Mouse (Mus musculus) limb, embryonic 15.5 days (tissue): ENCODE measurements around the gene Ctse. TPM values are rescaled to one million over a fixed set of nuclear protein-coding genes. Genes with fewer than 3 reads are reported as not detected.
A peak's percentile ranks its signal among the peaks of the same experiment; 100 is the strongest.

Experiments
- ATAC-seq: fragments of 200-750 bp; cut with Nextera tagmentation; 2 replicates; pipeline ENCODE4 v1.8.0; 2017; ENCODE audit warnings: low read depth, moderate TSS enrichment; ENCODE audit not compliant: insufficient number of reproducible peaks, low FRiP score, low TSS enrichment
- H3K27ac ChIP-seq: fragments of 300-500 bp; sonication (generic); 2 replicates; pipeline ENCODE4 v1.5.1; 2015; ENCODE audit warnings: moderate library complexity, mild to moderate bottlenecking, inconsistent platforms
- H3K27me3 ChIP-seq: fragments of 300-500 bp; sonication (generic); 2 replicates; pipeline ENCODE4 v1.6.1; 2015; ENCODE audit warnings: inconsistent platforms
- H3K36me3 ChIP-seq: fragments of 300-500 bp; sonication (generic); 2 replicates; pipeline ENCODE4 v1.6.1; 2015; ENCODE audit warnings: inconsistent platforms
- H3K4me1 ChIP-seq: fragments of 300-500 bp; sonication (generic); 2 replicates; pipeline ENCODE4 v1.6.1; 2015; ENCODE audit warnings: inconsistent platforms
- H3K4me2 ChIP-seq: fragments of 300-500 bp; sonication (generic); 2 replicates; pipeline ENCODE4 v1.6.1; 2015; ENCODE audit warnings: mild to moderate bottlenecking, inconsistent platforms
- H3K4me3 ChIP-seq: fragments of 300-500 bp; sonication (generic); 2 replicates; pipeline ENCODE4 v1.5.1; 2015; ENCODE audit warnings: mild to moderate bottlenecking, inconsistent platforms
- H3K9ac ChIP-seq: fragments of 300-500 bp; sonication (generic); 2 replicates; pipeline ENCODE4 v1.6.1; 2015; ENCODE audit warnings: inconsistent platforms
- H3K9me3 ChIP-seq: fragments of 300-500 bp; sonication (generic); 2 replicates; pipeline ENCODE4 v1.6.1; 2016; ENCODE audit warnings: inconsistent platforms
- WGBS: fragments of 180-500 bp; shearing (Covaris S2); methylation state at CpG from one replicate; pipeline ENCODE4 v1.1.7; 2015; 5-methylcytosine and 5-hydroxymethylcytosine counted together
- polyA plus RNA-seq: library from polyadenylated mRNA; unstranded; fragments of >200 nt; fragmentation: Nextera tagmentation; extraction: Ambion mirVana; gene quantifications from 2 replicates; pipeline ENCODE4 v1.2.1, GENCODE M21; 2015

Ctse gene
- polyA plus RNA-seq, 1 experiment from 2014 or later = 0.42 TPM

DNA sequence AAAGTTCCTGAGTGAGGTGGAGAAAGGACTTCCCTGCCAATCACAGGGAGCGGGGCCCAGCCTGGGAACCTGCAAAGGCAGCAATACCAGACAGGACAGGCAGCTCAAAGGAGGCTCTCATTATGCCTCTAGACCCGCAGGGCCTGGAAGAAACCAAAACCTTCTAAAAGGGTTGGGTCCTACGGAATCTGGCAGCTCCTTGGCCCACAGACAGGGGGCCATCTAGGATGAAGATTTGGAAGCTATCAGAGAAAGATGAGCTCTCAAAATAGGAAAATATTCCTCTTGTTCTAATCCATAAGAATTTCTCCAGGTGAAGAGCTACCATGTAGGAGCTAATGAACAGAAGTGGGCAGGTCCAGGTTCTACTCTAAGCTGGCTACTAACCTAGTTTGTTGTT lies 50.9 kb downstream of the Ctse start:
- H3K9ac ChIP-seq = no peak overlapping the region
- WGBS = 61% methylated on average over 3 of the region's 3 CpGs
- peak overlapping the region; percentile 65; the same call in 1 of the 2 replicates for H3K27ac ChIP-seq
- H3K4me3 ChIP-seq = no peak overlapping the region
- no peaks in the 10 kb centered on the region for H3K27me3 ChIP-seq
- peaks cover 15% of the 10 kb centered on the region for H3K4me1 ChIP-seq
- H3K36me3 ChIP-seq = no peaks in the 10 kb centered on the region
- no peak for ATAC-seq
- peak overlapping the region; percentile 27; the same call in 1 of the 2 replicates for H3K4me2 ChIP-seq
- H3K9me3 ChIP-seq = no peaks in the 10 kb centered on the region

- no peak overlapping the region for H3K4me2 ChIP-seq
Observed at GRCm38 (mm10) chr1:131689899-131690298, 51.8 kb downstream of the Ctse start.

GRCm38 (mm10) chr1:131690435-131690834 lies 52.3 kb downstream of the Ctse start:
- ATAC-seq = peak; percentile 78
- WGBS = 37% methylated on average over 3 of the region's 3 CpGs
- no peak overlapping the region for H3K4me3 ChIP-seq
- H3K9me3 ChIP-seq = no peaks in the 10 kb centered on the region
- H3K4me1 ChIP-seq = peaks cover 15% of the 10 kb centered on the region
- H3K36me3 ChIP-seq = no peaks in the 10 kb centered on the region
- no peak overlapping the region for H3K4me2 ChIP-seq
- H3K27ac ChIP-seq = peak overlapping the region; percentile 74
- H3K9ac ChIP-seq = no peak overlapping the region
- no peaks in the 10 kb centered on the region for H3K27me3 ChIP-seq

More at GRCm38 (mm10) chr1:131689899-131690298, 51.8 kb downstream of the Ctse start:
- Histone ChIP-seq H3K36me3 (no peaks in the 10 kb centered on the region), H3K9ac (no peak overlapping the region), H3K4me3 (no peak overlapping the region), H3K9me3 (no peaks in the 10 kb centered on the region), H3K4me1 (peaks cover 15% of the 10 kb centered on the region), H3K27me3 (no peaks in the 10 kb centered on the region), H3K27ac (peak overlapping the region; percentile 74)
- no peak for ATAC-seq
- WGBS = 65% methylated on average over 5 of the region's 5 CpGs

DNA sequence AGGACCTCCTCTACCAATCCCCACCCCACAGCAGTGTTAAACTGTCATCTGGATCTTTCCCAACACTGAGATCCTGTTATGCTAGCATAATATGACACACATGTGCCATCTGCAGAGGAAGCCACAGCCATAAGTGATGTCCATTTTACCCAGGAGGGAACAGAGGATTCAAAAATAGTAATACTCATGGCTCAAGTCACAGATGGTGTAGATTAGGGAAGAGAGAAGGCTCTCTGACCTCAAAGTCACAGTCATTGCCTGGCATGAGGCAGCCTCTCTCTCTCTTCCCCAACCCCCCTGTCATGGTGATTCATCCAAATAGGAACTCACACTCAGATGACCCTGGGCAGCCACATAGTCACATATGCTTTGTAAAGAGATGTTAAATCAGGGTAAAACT lies 53.2 kb downstream of the Ctse start:
- no peak for ATAC-seq
- Histone ChIP-seq H3K4me1 (peaks cover 15% of the 10 kb centered on the region), H3K27ac (no peak overlapping the region; the same call in 1 of the 2 replicates), H3K27me3 (no peaks in the 10 kb centered on the region), H3K9ac (no peak overlapping the region), H3K9me3 (no peaks in the 10 kb centered on the region), H3K36me3 (no peaks in the 10 kb centered on the region), H3K4me3 (no peak overlapping the region), H3K4me2 (no peak overlapping the region)

DNA sequence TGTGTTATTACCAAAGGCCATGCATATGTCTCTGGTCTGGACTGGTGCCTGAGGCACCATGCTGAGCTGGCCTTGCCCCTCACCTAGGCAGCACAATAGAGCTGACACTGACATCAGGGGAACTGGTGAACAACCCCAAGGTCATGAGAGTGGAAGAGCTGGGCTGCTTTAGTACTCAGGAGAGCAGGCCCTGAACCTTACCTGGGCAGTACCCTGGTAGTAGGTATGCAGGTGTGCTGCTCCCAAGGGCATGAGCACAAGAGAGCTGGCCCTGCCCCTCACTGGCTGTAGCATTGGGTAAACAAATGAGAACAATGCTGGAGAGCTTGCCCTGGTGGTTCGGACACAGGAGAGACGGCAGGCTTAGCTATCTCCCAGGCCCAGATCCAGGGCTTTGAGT lies 57.2 kb downstream of the Ctse start:
- Histone ChIP-seq H3K36me3 (no peaks in the 10 kb centered on the region), H3K9me3 (no peaks in the 10 kb centered on the region), H3K4me2 (no peak overlapping the region), H3K9ac (no peak overlapping the region), H3K27ac (no peak overlapping the region), H3K27me3 (no peaks in the 10 kb centered on the region), H3K4me1 (peaks cover 8% of the 10 kb centered on the region), H3K4me3 (no peak overlapping the region)
- no peak for ATAC-seq
- WGBS = 90% methylated on average over 2 of the region's 2 CpGs

DNA sequence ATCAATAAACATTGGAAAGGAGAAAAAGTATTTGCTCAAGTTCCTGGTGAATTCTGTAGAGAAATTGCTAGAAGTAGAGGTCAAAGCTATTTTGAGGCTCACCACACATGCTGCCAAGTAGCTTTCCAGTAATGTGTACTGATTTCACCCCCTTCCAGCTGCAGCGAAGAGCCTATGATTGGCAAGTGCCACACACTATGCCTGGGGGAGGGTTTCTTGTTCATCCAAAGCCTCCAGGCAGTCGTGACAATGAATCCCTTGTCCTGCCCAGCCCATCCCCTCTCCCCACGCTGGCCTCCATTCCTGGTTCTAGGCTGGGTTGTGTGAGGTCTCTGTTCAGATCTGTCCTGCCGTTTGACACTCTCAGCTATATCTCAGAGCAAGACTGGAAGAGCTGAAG lies 58.2 kb downstream of the Ctse start:
- Histone ChIP-seq H3K4me3 (no peak overlapping the region), H3K9ac (no peak overlapping the region), H3K9me3 (no peaks in the 10 kb centered on the region), H3K27ac (no peak overlapping the region), H3K36me3 (no peaks in the 10 kb centered on the region), H3K27me3 (no peaks in the 10 kb centered on the region), H3K4me1 (no peaks in the 10 kb centered on the region), H3K4me2 (no peak overlapping the region)
- WGBS = 57% methylated on average over 4 of the region's 4 CpGs
- no peak for ATAC-seq

GRCm38 (mm10) chr1:131698770-131699169 lies 60.7 kb downstream of the Ctse start:
- Histone ChIP-seq H3K4me3 (no peak overlapping the region), H3K4me1 (no peaks in the 10 kb centered on the region), H3K9me3 (no peaks in the 10 kb centered on the region), H3K36me3 (no peaks in the 10 kb centered on the region), H3K27ac (no peak overlapping the region), H3K4me2 (no peak overlapping the region), H3K9ac (no peak overlapping the region), H3K27me3 (no peaks in the 10 kb centered on the region)
- ATAC-seq = no peak
- 88% methylated on average over 3 of the region's 3 CpGs for WGBS

DNA sequence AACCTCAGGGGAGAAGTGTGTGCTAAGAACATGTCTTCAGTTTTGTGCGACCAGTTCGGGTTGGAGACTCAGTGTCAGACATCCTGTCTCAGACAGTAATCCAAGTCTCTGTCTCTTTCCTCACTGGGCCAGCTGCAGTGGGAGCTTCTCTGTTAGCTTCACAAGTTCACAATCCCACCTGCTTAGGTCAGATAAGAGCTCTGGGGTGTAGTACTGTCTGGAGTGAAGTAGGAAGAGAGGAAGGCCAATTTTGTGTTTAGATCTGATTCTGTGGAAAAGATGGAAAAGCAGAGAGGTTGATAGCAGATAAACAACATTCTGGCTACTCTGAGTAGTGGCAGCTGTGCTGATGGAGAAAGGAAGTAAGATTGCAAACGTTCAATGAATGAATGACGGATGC lies 61.5 kb downstream of the Ctse start:
- Histone ChIP-seq H3K9me3 (no peaks in the 10 kb centered on the region), H3K9ac (no peak overlapping the region), H3K4me2 (no peak overlapping the region), H3K27me3 (no peaks in the 10 kb centered on the region), H3K36me3 (no peaks in the 10 kb centered on the region), H3K27ac (no peak overlapping the region), H3K4me3 (no peak overlapping the region), H3K4me1 (no peaks in the 10 kb centered on the region)
- no peak for ATAC-seq
- 82% methylated on average over 4 of the region's 4 CpGs for WGBS

GRCm38 (mm10) chr1:131700447-131700846 lies 62.3 kb downstream of the Ctse start:
- WGBS = 79% methylated on average over 5 of the region's 5 CpGs
- Histone ChIP-seq H3K4me3 (no peak overlapping the region), H3K4me2 (no peak overlapping the region), H3K4me1 (no peaks in the 10 kb centered on the region), H3K9ac (no peak overlapping the region), H3K9me3 (no peaks in the 10 kb centered on the region), H3K27me3 (no peaks in the 10 kb centered on the region), H3K36me3 (no peaks in the 10 kb centered on the region), H3K27ac (no peak overlapping the region)
- ATAC-seq = no peak

- no peak for ATAC-seq
- Histone ChIP-seq H3K9ac (no peak overlapping the region), H3K4me2 (no peak overlapping the region), H3K27me3 (no peaks in the 10 kb centered on the region), H3K36me3 (no peaks in the 10 kb centered on the region), H3K9me3 (no peaks in the 10 kb centered on the region), H3K4me3 (no peak overlapping the region), H3K4me1 (no peaks in the 10 kb centered on the region), H3K27ac (no peak overlapping the region)
- WGBS = 79% methylated on average over 5 of the region's 5 CpGs
Observed at GRCm38 (mm10) chr1:131701391-131701790, 63.3 kb downstream of the Ctse start.

DNA sequence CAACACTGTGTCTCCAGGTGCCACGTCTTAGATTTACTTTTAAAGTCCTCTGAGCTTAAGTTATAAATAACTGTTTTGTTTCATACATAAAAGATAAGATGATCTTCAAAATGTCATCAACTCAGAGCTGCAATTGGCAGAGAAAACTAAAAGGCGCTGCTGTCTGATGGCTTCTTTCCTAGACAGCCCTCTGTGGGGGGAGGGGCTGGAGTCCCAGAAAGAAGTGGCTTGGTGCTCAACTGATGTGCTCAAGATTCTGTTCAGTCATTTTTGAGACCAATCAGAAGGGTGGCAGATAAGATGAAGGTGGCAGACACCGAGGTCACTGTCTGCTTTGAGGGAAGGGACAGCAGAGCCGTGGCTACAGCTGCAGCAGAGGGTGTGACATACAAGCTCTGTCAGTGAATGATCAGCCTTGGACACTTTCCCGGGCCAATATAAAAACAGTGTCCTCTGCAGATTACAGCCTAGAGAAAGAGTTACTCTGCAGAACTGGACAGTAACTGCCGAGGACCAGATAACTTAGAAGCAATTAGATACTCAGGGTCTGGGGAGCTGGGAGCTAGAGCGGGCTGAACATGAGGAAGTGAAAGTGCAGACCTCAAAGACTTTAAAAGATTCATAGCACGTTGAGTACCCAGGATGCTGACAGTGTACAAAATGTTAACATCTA lies 64.1 kb downstream of the Ctse start:
- Histone ChIP-seq H3K4me3 (no peak overlapping the region), H3K27me3 (no peaks in the 10 kb centered on the region), H3K4me1 (no peaks in the 10 kb centered on the region), H3K9ac (no peak overlapping the region), H3K27ac (no peak overlapping the region), H3K4me2 (no peak overlapping the region), H3K36me3 (no peaks in the 10 kb centered on the region), H3K9me3 (no peaks in the 10 kb centered on the region)
- no peak for ATAC-seq
- WGBS = 69% methylated on average over 8 of the region's 8 CpGs

DNA sequence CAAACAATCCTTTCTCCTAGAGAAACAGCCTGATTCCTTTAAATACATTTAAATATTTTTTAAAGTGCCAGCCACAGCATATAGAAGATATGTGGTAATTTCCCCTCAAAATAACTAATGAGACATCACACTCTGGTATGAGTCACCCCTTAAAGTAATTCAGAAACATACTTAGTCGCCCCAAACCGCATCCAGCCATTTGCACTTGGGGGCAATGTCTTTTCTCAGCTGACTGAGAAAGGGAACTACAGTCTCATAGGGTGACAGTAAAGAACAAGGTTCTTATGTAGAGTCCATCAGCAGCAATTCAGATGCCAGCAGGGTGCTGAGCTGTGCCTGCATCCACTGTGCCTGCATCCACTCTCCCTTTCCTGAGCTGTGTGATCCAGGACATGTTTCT lies 65.4 kb downstream of the Ctse start:
- Histone ChIP-seq H3K9me3 (no peaks in the 10 kb centered on the region), H3K27me3 (no peaks in the 10 kb centered on the region), H3K9ac (no peak overlapping the region), H3K4me1 (no peaks in the 10 kb centered on the region), H3K4me3 (no peak overlapping the region), H3K4me2 (no peak overlapping the region), H3K27ac (no peak overlapping the region), H3K36me3 (no peaks in the 10 kb centered on the region)
- no peak for ATAC-seq
- 76% methylated on average over 2 of the region's 2 CpGs for WGBS

GRCm38 (mm10) chr1:131708338-131708737 lies 70.2 kb downstream of the Ctse start:
- Histone ChIP-seq H3K4me3 (no peak overlapping the region), H3K27me3 (no peaks in the 10 kb centered on the region), H3K9ac (no peak overlapping the region)

More at GRCm38 (mm10) chr1:131708338-131708737, 70.2 kb downstream of the Ctse start:
- H3K27ac ChIP-seq = no peak overlapping the region
- WGBS = 17% methylated on average over 4 of the region's 4 CpGs
- H3K9me3 ChIP-seq = no peaks in the 10 kb centered on the region
- H3K4me1 ChIP-seq = no peaks in the 10 kb centered on the region
- H3K4me2 ChIP-seq = no peak overlapping the region
- no peaks in the 10 kb centered on the region for H3K36me3 ChIP-seq
- ATAC-seq = no peak
